Mouse (Mus musculus) gastrocnemius, adult 18-20 months (tissue): Measurements from ENCODE around the gene Slc7a6. TPM values are rescaled to one million over a fixed set of nuclear protein-coding genes. Genes with fewer than 3 reads are reported as not detected.

ENCODE experiments used
- DNase-seq: peaks from one replicate; pipeline ENCODE4 v3.0.0; 2021; ENCODE audit warnings: low spot score
- long read RNA-seq, 2 experiments: library from polyadenylated mRNA; stranded (forward); transcript quantifications; one replicate each; pipeline ENCODE4 v2.0.0; 2021
- total RNA-seq, 2 experiments: library from RNA; stranded (reverse); gene quantifications; 2 replicates each; pipeline ENCODE4 v1.2.3; 2021

The Slc7a6 gene
- total RNA-seq: 10 to 100 TPM; 10.2 to 13.4 TPM
- long read RNA-seq, experiment 1, partial matches to known transcripts: 1 of 1 reads
- long read RNA-seq, experiment 1, other reads (novel, unspliced or antisense): 0 of 1 reads
- long read RNA-seq, experiment 2, partial matches to known transcripts: 0 of 2 reads
- long read RNA-seq, experiment 2, other reads (novel, unspliced or antisense): 1 of 2 reads

- DNase-seq: peak; percentile 83
These were observed at the start of gene Slc7a6 for GRCm38 (mm10) chr8:106168356-106169016. Slc7a6 (plus strand) TSS chr8:106168857.

GRCm38 (mm10) chr8:106123443-106123842, 45.2 kb upstream of the Slc7a6 start:
- no peak for DNase-seq

- no peak for DNase-seq
These were observed 42.6 kb upstream of the Slc7a6 start for GRCm38 (mm10) chr8:106126055-106126454.

GRCm38 (mm10) chr8:106127054-106127453, 41.6 kb upstream of the Slc7a6 start:
- DNase-seq: no peak

GRCm38 (mm10) chr8:106127882-106128410, 40.7 kb upstream of the Slc7a6 start:
- DNase-seq: peak; percentile 31

GRCm38 (mm10) chr8:106129232-106129930, 39.3 kb upstream of the Slc7a6 start:
- DNase-seq: no peak

- no peak for DNase-seq
These were observed 38.7 kb upstream of the Slc7a6 start for GRCm38 (mm10) chr8:106129997-106130396.

- DNase-seq: no peak
These were observed 38.2 kb upstream of the Slc7a6 start for GRCm38 (mm10) chr8:106130505-106130904.

GRCm38 (mm10) chr8:106131021-106131420, 37.6 kb upstream of the Slc7a6 start:
- no peak for DNase-seq

GRCm38 (mm10) chr8:106131488-106132222, 37.0 kb upstream of the Slc7a6 start:
- DNase-seq: no peak

GRCm38 (mm10) chr8:106132356-106132755, 36.3 kb upstream of the Slc7a6 start:
- no peak for DNase-seq

GRCm38 (mm10) chr8:106133526-106133925, 35.1 kb upstream of the Slc7a6 start:
- DNase-seq: no peak

GRCm38 (mm10) chr8:106133946-106134345, 34.7 kb upstream of the Slc7a6 start:
- DNase-seq: no peak

- no peak for DNase-seq
These were observed 33.7 kb upstream of the Slc7a6 start for GRCm38 (mm10) chr8:106134751-106135571.

- DNase-seq: no peak
These were observed 33.0 kb upstream of the Slc7a6 start for GRCm38 (mm10) chr8:106135672-106136071.

- no peak for DNase-seq
These were observed 32.2 kb upstream of the Slc7a6 start, which contains the start of gene Esrp2 for GRCm38 (mm10) chr8:106136156-106137130. Esrp2 (minus strand) TSS chr8:106136974.

GRCm38 (mm10) chr8:106137218-106137905, 31.3 kb upstream of the Slc7a6 start:
- DNase-seq: no peak

GRCm38 (mm10) chr8:106137906-106138477, 30.7 kb upstream of the Slc7a6 start:
- DNase-seq: peak; percentile 60

GRCm38 (mm10) chr8:106138616-106139015, 30.0 kb upstream of the Slc7a6 start:
- no peak for DNase-seq
